Mouse (Mus musculus) hindbrain, postnatal 0 days (tissue): Measurements from ENCODE around the gene Dedd2. TPM values are rescaled to one million over a fixed set of nuclear protein-coding genes. Genes with fewer than 3 reads are reported as not detected.

Source experiments
- ATAC-seq: fragments of 200-750 bp; cut with Nextera tagmentation; 2 replicates; pipeline ENCODE4 v1.8.0; 2017; ENCODE audit warnings: mild to moderate bottlenecking, moderate TSS enrichment, moderate library complexity
- DNase-seq: peaks from one replicate; pipeline ENCODE4 v3.0.0-alpha.2; 2015; ENCODE audit warnings: low spot score
- H3K27ac ChIP-seq: fragments of 300-500 bp; sonication (generic); 2 replicates; pipeline ENCODE4 v1.5.1; 2014; ENCODE audit warnings: mild to moderate bottlenecking
- H3K27me3 ChIP-seq: fragments of 300-500 bp; sonication (generic); 2 replicates; pipeline ENCODE4 v1.6.1; 2014; ENCODE audit warnings: low read length, mixed read lengths; ENCODE audit not compliant: insufficient read depth
- H3K36me3 ChIP-seq: fragments of 300-500 bp; sonication (generic); 2 replicates; pipeline ENCODE4 v1.6.1; 2014; ENCODE audit warnings: low read length, mixed read lengths; ENCODE audit not compliant: insufficient read depth
- H3K4me1 ChIP-seq: fragments of 300-500 bp; sonication (generic); 2 replicates; pipeline ENCODE4 v1.6.1; 2014; ENCODE audit warnings: antibody characterized with exemption, low read length, mixed read lengths; ENCODE audit not compliant: insufficient read depth
- H3K4me2 ChIP-seq: fragments of 300-500 bp; sonication (generic); 2 replicates; pipeline ENCODE4 v1.6.1; 2014; ENCODE audit warnings: low read depth, mild to moderate bottlenecking, low read length, moderate library complexity, mixed read lengths
- H3K4me3 ChIP-seq: fragments of 300-500 bp; sonication (generic); 2 replicates; pipeline ENCODE4 v1.5.1; 2014; ENCODE audit warnings: low read length
- H3K9ac ChIP-seq: fragments of 300-500 bp; sonication (generic); replicated peaks from 2 replicates; pipeline ENCODE4 v1.6.1; 2014; ENCODE audit warnings: mild to moderate bottlenecking, low read length, moderate library complexity, mixed read lengths
- H3K9me3 ChIP-seq: fragments of 300-500 bp; sonication (generic); 2 replicates; pipeline ENCODE4 v1.6.1; 2016; ENCODE audit warnings: low read length, mixed read lengths
- CTCF ChIP-seq: IDR thresholded peaks from 2 replicates; pipeline ENCODE4 v1.5.1; 2016; ENCODE audit warnings: antibody characterized with exemption, control low read depth, low read depth
- WGBS: fragments of 180-500 bp; shearing (Covaris S2); extraction: QIAGEN DNeasy Blood & Tissue Kit; methylation state at CpG from one replicate; pipeline ENCODE4 v1.1.7; 2014; 5-methylcytosine and 5-hydroxymethylcytosine counted together
- polyA plus RNA-seq: library from polyadenylated mRNA; unstranded; fragments of >200 nt; fragmentation: Nextera tagmentation; extraction: Ambion mirVana; gene quantifications from 2 replicates; pipeline ENCODE4 v1.2.1, GENCODE M21; 2015
- total RNA-seq: library from RNA; depleted of rRNA; stranded (reverse); fragments of >200 nt; gene quantifications from 2 replicates; pipeline ENCODE4 v1.2.3, GENCODE M21; 2014

The Dedd2 gene
- total and polyA plus RNA-seq, 2 experiments from 2014 or later: 19.8 to 31.7 TPM

DNA sequence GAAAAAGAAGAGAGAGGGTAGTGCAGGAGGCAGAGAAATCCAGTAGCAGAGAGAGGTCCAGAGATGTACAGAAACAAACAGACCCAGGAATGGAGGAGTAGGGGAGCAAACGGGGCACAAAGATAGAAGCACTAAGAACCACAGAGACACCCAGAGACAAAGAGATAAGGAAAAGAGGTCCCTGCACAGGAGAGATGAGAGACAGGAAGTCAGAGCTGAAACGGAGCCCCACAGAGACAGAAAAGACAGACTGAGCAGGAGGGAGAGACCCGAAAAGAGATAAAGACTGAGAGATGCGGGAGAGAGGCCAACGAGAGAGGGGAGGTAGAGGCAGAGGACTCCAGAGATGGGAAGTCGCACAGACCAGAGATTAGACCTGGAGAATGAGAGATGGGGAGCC lies 39.9 kb downstream of the Dedd2 start:
- WGBS: 5% methylated on average over 6 of the region's 6 CpGs
- H3K4me1 ChIP-seq: peaks cover 14% of the 10 kb centered on the region; the same call in 1 of the 2 replicates
- H3K9me3 ChIP-seq: no peaks in the 10 kb centered on the region
- H3K4me2 ChIP-seq: peak overlapping the region; percentile 76
- H3K36me3 ChIP-seq: no peaks in the 10 kb centered on the region
- ATAC-seq: no peak
- no peaks in the 10 kb centered on the region for H3K27me3 ChIP-seq
- TF ChIP-seq CTCF: no peak
- no peak overlapping the region for H3K9ac ChIP-seq
- no peak for DNase-seq
- H3K27ac ChIP-seq: peak overlapping the region; percentile 93; the same call in 1 of the 2 replicates
- H3K4me3 ChIP-seq: peak overlapping the region; percentile 74

DNA sequence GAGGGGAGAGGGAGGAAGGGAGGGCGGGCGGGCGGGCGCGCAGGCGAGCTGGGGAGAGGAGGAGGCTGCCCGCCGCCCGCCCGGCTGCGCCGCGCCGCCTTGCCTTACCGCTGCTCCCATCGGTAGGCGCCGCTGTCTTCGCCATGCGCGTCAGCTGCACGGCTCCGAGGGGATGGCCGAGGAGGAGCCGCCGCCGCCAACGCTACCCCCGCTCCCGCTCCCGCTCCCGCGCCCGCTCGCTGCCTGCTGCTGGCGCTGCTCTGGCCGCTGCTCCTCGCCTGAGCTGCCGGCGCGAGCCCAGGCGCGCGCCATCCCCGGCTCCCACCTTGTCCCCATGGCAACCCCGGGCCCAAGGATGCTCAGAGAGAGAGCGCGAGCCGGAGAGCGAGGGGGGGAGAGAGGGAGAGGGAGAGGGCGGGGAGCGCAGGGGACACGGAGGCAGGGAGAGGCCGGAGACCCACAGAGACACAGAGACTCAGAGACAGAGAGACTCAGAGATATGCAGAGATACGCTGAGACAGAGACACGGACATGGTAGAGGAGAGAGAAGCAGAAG lies 40.7 kb downstream of the Dedd2 start, which contains the start of gene Pou2f2:
Pou2f2 (minus strand) TSS at position 121 of the 556 bp plus-strand sequence.
- Histone ChIP-seq H3K27me3 (no peaks in the 10 kb centered on the region), H3K9me3 (no peaks in the 10 kb centered on the region), H3K4me1 (peaks cover 17% of the 10 kb centered on the region), H3K4me3 (peak within 1 kb of the TSS; percentile 74), H3K27ac (peak within 1 kb of the TSS; percentile 93), H3K4me2 (peak within 1 kb of the TSS; percentile 76), H3K36me3 (no peaks in the 10 kb centered on the region), H3K9ac (peak within 1 kb of the TSS; percentile 82)
- ATAC-seq (peak; percentile 93), DNase-seq (peak; percentile 95)
- WGBS: 1% methylated on average over 45 of the region's 56 CpGs
- peak; percentile 37 for TF ChIP-seq CTCF

DNA sequence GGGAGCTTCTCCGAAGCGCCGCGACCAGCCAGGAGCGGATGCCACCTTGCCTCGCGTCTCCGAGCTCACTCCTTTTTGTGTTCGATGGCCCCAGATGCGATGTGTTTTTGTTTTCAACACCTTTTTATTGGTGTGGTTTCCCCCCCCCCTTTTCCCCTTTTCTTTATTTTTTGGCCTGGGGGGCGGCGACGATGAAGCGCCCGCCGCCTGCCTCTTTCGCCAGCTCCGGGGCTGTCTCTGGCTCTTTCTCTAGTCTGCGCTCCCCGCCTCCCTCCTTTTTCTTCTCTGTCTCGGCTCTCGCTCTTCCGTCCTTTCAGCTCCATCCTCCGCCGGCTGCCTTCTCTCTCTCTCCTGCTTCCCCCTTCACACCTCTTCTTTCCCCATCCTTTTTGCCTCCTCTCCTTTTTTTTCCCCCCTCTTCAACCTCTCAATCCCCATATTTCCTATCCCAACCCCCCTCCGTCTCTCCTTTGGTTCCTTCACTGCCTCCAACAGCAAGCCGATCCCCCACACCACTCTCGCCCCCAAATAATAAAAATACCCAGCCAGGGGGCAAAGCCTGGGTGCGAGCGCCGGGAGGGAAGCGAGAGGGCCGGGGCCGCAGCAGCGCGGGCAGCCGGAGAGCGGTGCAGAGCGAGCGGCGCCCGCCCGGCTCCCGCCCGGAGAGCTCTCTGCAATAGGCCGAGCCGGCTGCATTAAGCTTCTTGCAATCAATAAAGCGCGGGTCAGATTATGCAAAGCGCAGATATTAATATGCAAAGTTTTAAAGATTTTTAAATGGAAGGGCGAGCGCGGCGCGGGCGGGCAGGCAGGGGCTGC lies 41.4 kb downstream of the Dedd2 start:
- Histone ChIP-seq H3K9ac (peak overlapping the region; percentile 82), H3K4me2 (peak overlapping the region; percentile 76), H3K9me3 (no peaks in the 10 kb centered on the region), H3K27ac (peak overlapping the region; percentile 93), H3K4me1 (peaks cover 24% of the 10 kb centered on the region), H3K4me3 (peak overlapping the region; percentile 74), H3K27me3 (no peaks in the 10 kb centered on the region), H3K36me3 (no peaks in the 10 kb centered on the region)
- ATAC-seq (peak; percentile 68; the same call in 1 of the 2 replicates), DNase-seq (peak; percentile 47)
- TF ChIP-seq CTCF: no peak
- WGBS: under 1% methylated on average over 56 of the region's 56 CpGs

DNA sequence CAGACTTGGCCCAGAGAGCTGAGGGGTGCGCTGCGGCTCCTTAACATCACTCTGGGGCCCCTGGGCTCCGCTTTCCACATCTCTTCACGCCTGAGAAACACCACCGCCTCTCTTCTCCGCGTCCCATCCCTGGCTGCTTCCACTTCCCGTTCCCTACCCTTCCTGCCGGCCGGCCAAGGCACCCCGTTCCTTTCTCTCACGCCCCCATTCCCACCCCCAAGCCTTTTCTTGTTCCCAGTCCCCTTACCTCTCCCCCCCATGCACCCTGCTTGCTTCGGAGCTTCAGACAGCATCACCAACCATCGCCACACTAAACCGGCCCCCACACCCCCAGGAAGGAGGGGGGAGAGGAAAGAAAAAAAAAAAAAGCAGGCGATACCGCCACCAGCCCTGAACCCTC lies 42.1 kb downstream of the Dedd2 start:
- WGBS: 2% methylated on average over 17 of the region's 17 CpGs
- no peaks in the 10 kb centered on the region for H3K27me3 ChIP-seq
- no peak for DNase-seq
- peaks cover 29% of the 10 kb centered on the region for H3K4me1 ChIP-seq
- no peaks in the 10 kb centered on the region for H3K9me3 ChIP-seq
- no peaks in the 10 kb centered on the region for H3K36me3 ChIP-seq
- H3K4me2 ChIP-seq: peak overlapping the region; percentile 76
- TF ChIP-seq CTCF: no peak
- H3K27ac ChIP-seq: peak overlapping the region; percentile 93
- ATAC-seq: no peak
- peak overlapping the region; percentile 74 for H3K4me3 ChIP-seq
- peak overlapping the region; percentile 82 for H3K9ac ChIP-seq

DNA sequence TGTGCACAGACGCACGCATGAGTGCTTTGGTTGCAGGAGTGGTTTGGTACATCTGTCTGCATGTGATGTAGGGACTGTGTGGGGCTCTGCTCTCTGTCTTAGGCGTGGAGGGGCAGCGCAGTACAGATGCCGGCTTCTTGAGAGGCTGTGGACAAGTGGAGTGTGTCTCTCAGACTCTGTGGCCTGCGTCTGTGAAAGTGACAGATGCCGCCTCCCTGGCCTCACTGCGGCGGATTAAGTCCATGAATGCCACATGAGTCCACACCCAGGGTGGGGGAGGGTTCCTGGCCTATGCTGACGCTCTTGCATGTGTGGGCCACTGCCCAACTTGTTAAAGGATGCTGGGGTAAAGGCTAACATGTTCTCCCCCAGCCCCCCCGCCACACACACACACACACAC lies 46.1 kb downstream of the Dedd2 start:
- H3K9ac ChIP-seq: no peak overlapping the region; the same call in 1 of the 2 replicates
- H3K4me2 ChIP-seq: no peak overlapping the region
- H3K27me3 ChIP-seq: no peaks in the 10 kb centered on the region
- no peaks in the 10 kb centered on the region for H3K36me3 ChIP-seq
- ATAC-seq (peak; percentile 16), DNase-seq (peak; percentile 65)
- 40% methylated on average over 11 of the region's 11 CpGs for WGBS
- peaks cover 36% of the 10 kb centered on the region for H3K4me1 ChIP-seq
- no peaks in the 10 kb centered on the region for H3K9me3 ChIP-seq
- no peak overlapping the region for H3K4me3 ChIP-seq
- no peak for TF ChIP-seq CTCF
- peak overlapping the region; percentile 32; the same call in 1 of the 2 replicates for H3K27ac ChIP-seq

DNA sequence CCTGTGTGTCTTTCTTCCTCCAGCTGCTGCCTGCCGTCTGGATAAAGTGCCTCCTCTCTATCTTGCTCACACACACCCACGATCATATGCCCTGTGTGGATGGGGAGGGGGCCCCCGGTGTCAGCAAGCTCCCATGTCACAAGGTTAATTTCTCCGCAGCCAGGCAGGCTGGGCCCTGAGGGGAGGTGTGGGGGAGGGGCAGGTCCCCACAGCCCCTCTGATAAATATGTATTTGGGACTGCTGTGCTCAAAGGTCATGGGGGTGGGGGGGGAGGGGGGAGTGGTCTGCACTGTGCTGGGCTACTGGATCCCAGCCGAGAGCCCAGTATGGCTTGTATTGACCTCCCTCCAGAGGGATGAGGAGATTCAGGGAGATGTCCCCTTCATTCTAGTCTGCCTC lies 47.7 kb downstream of the Dedd2 start:
- Histone ChIP-seq H3K4me2 (no peak overlapping the region), H3K9ac (no peak overlapping the region), H3K27me3 (no peaks in the 10 kb centered on the region), H3K36me3 (no peaks in the 10 kb centered on the region), H3K9me3 (no peaks in the 10 kb centered on the region), H3K27ac (no peak overlapping the region), H3K4me3 (no peak overlapping the region), H3K4me1 (peaks cover 34% of the 10 kb centered on the region)
- DNase-seq (no peak), ATAC-seq (no peak)
- 20% methylated on average over 5 of the region's 5 CpGs for WGBS
- TF ChIP-seq CTCF: no peak
